ENCODE assay signal across 14 mouse cellular contexts in the genomic region with DNA sequence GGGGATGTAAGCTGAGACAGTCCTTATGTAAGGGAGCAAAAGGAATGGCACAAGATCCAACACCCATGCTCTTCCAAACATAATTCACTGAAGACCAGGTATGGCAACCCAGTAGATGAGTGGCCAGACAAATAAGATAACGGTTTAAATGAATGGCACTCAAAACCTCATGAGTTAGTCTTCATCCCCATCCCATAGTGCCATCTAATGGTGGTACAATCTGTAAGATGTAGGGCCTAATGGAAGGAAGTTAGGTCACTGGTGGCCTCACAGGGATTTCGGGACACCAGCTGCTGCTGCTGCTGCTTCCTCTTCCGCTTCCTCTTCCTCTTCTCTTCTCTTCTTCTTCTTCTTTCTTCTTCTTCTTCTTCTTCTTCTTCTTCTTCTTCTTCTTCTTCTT.
DNase-seq lines count a peak whose midpoint lies in the region; ATAC-seq and TF ChIP-seq lines count a peak whose summit lies in the region.
"Had no signal": no experiment of that assay in that cellular context is flagged by ENCODE, and none has a peak within 500 bp of the region (broad histone marks: within the 10 kb centered on the region; RNA-seq: fewer than 3 reads in every experiment).

No protein-coding gene starts in this region.

- TF ChIP-seq CTCF in liver, adult 2 months (IDR thresholded peaks at IDR 0.05; ENCODE audit: low read depth, low read length) = no peak
- TF ChIP-seq CTCF in C2C12 (IDR thresholded peaks at IDR 0.05; ENCODE audit: control insufficient read depth, insufficient read depth, insufficient read length) = peak; percentile 35

- H3K79me3 ChIP-seq in C2C12 (ENCODE audit: low read depth) = no peaks in the 10 kb centered on the region

- peak; percentile 23 for DNase-seq in heart, adult 8-10 months (ENCODE audit: low spot score)
- DNase-seq in heart, adult 9 months (ENCODE audit: low spot score in 2 of 2) = no peak
- peak; percentile 3 for DNase-seq in liver, adult 2 months (ENCODE audit: extremely low read depth, low read depth, low spot score)
- peak; percentile 64 for DNase-seq in adipocyte (ENCODE audit: low spot score)
- DNase-seq in T-cell, adult 2 months (ENCODE audit: low spot score) = no peak
- DNase-seq: cerebellum, postnatal 25 days; kidney, postnatal 10 days; right cerebral cortex, adult 18-20 months; spleen, adult 18-20 months had no signal

- TF ChIP-seq POLR2A in liver, adult 2 months (IDR thresholded peaks at IDR 0.05; ENCODE audit: extremely low read depth, insufficient read depth, low read length) = no peak

- no peak overlapping the region for H3ac ChIP-seq in C2C12 (ENCODE audit: control insufficient read depth, insufficient read length, low read depth)

- no peaks in the 10 kb centered on the region for H3K36me3 ChIP-seq in liver, adult 2 months (ENCODE audit: control insufficient read depth, insufficient read depth, low read length)
- no peaks in the 10 kb centered on the region for H3K36me3 ChIP-seq in liver, embryonic 12.5 days
- H3K36me3 ChIP-seq in C2C12 (ENCODE audit: control insufficient read depth, insufficient read depth) = no peaks in the 10 kb centered on the region
- H3K36me3 ChIP-seq: hindbrain, embryonic 12.5 days; lung, embryonic 15.5 days had no signal

- WGBS in liver, adult 2 months = 63% methylated on average over 3 of the region's 3 CpGs
- 38% methylated on average over 3 of the region's 3 CpGs for WGBS in liver, embryonic 12.5 days (ENCODE audit: insufficient replicate concordance)

- H3K9me3 ChIP-seq in liver, embryonic 12.5 days (replicated peaks) = no peaks in the 10 kb centered on the region
- H3K9me3 ChIP-seq: hindbrain, embryonic 12.5 days; lung, embryonic 15.5 days had no signal

- no peaks in the 10 kb centered on the region for H3K27me3 ChIP-seq in liver, adult 2 months (ENCODE audit: control insufficient read depth, insufficient read depth, low read length)
- no peaks in the 10 kb centered on the region for H3K27me3 ChIP-seq in liver, embryonic 12.5 days (replicated peaks)
- H3K27me3 ChIP-seq in C2C12 (ENCODE audit: control insufficient read depth, insufficient read depth, insufficient read length) = no peaks in the 10 kb centered on the region
- H3K27me3 ChIP-seq: hindbrain, embryonic 12.5 days; lung, embryonic 15.5 days had no signal

- no peak for ATAC-seq in liver, embryonic 12.5 days
- ATAC-seq: inflammation-experienced regulatory T-cells, adult 6 months had no signal

- no peaks in the 10 kb centered on the region for H3K4me1 ChIP-seq in liver, adult 2 months (ENCODE audit: control insufficient read depth, insufficient read depth, low read length)
- no peaks in the 10 kb centered on the region for H3K4me1 ChIP-seq in liver, embryonic 12.5 days
- H3K4me1 ChIP-seq: hindbrain, embryonic 12.5 days; lung, embryonic 15.5 days had no signal

- no peaks in the 10 kb centered on the region for H3K79me2 ChIP-seq in liver, adult 2 months (ENCODE audit: control insufficient read depth, insufficient read depth, low read length)
- H3K79me2 ChIP-seq in C2C12 (ENCODE audit: control insufficient read depth, insufficient read depth) = no peaks in the 10 kb centered on the region

- no peak overlapping the region for H3K9ac ChIP-seq in liver, adult 2 months (ENCODE audit: low read depth, low read length)
- no peak overlapping the region for H3K9ac ChIP-seq in liver, embryonic 12.5 days
- H3K9ac ChIP-seq: hindbrain, embryonic 12.5 days; lung, embryonic 15.5 days had no signal

- H3K27ac ChIP-seq in liver, adult 2 months (replicated peaks; ENCODE audit: insufficient read depth, low read depth, low read length) = no peak overlapping the region
- H3K27ac ChIP-seq in liver, embryonic 12.5 days = no peak overlapping the region
- H3K27ac ChIP-seq: hindbrain, embryonic 12.5 days; lung, embryonic 15.5 days had no signal

- H3K4me3 ChIP-seq in liver, adult 2 months (ENCODE audit: insufficient read depth, low read depth, low read length) = no peak overlapping the region
- no peak overlapping the region for H3K4me3 ChIP-seq in liver, embryonic 12.5 days
- H3K4me3 ChIP-seq in C2C12 (ENCODE audit: insufficient read depth, poor library complexity, severe bottlenecking) = no peak overlapping the region
- H3K4me3 ChIP-seq: hindbrain, embryonic 12.5 days; lung, embryonic 15.5 days had no signal

- no peak overlapping the region for H3K4me2 ChIP-seq in liver, embryonic 12.5 days
- H3K4me2 ChIP-seq: hindbrain, embryonic 12.5 days; lung, embryonic 15.5 days had no signal

TF ChIP-seq in C2C12, 6 proteins besides CTCF, POLR2A, EP300 and RAD21:
- no peak for TF ChIP-seq USF1 (IDR thresholded peaks at IDR 0.05; ENCODE audit: low read depth)

Comparison
In these comparisons a context has a peak if more than half of its experiments do, and no peak if none do; other contexts are left out.
1. DNase-seq: peak in heart, adult 8-10 months (single experiment), liver, adult 2 months (single experiment) and adipocyte (single experiment); none in heart, adult 9 months (0 of 2) and T-cell, adult 2 months (single experiment).